Mouse (Mus musculus) neural tube, embryonic 11.5 days (tissue): ENCODE data around the gene Rnf34. TPM values are rescaled to one million over a fixed set of nuclear protein-coding genes. Genes with fewer than 3 reads are reported as not detected.

ENCODE experiments used
- ATAC-seq: fragments of 200-750 bp; cut with Nextera tagmentation; 2 replicates; pipeline ENCODE4 v1.8.0; 2017; ENCODE audit warnings: moderate number of reproducible peaks, mild to moderate bottlenecking, moderate TSS enrichment, moderate library complexity; ENCODE audit not compliant: insufficient read depth, low FRiP score, low TSS enrichment
- DNase-seq: peaks from one replicate; pipeline ENCODE4 v3.0.0-alpha.2; 2015; ENCODE audit warnings: low spot score
- H3K27ac ChIP-seq: fragments of 300-500 bp; sonication (generic); 2 replicates; pipeline ENCODE4 v1.5.1; 2014; ENCODE audit warnings: low read depth, mild to moderate bottlenecking, low read length
- H3K27me3 ChIP-seq: fragments of 300-500 bp; sonication (generic); 2 replicates; pipeline ENCODE4 v1.6.1; 2014; ENCODE audit warnings: mild to moderate bottlenecking, low read length, mixed read lengths; ENCODE audit not compliant: control insufficient read depth, insufficient read depth
- H3K36me3 ChIP-seq: fragments of 300-500 bp; sonication (generic); 2 replicates; pipeline ENCODE4 v1.6.1; 2014; ENCODE audit warnings: mild to moderate bottlenecking, low read length, moderate library complexity, mixed read lengths; ENCODE audit not compliant: control insufficient read depth, insufficient read depth
- H3K4me1 ChIP-seq: fragments of 300-500 bp; sonication (generic); 2 replicates; pipeline ENCODE4 v1.6.1; 2014; ENCODE audit warnings: low read length, mixed read lengths; ENCODE audit not compliant: control insufficient read depth, insufficient read depth
- H3K4me2 ChIP-seq: fragments of 300-500 bp; sonication (generic); 2 replicates; pipeline ENCODE4 v1.6.1; 2014; ENCODE audit warnings: low read depth, mild to moderate bottlenecking, moderate library complexity
- H3K4me3 ChIP-seq: fragments of 300-500 bp; sonication (generic); 2 replicates; pipeline ENCODE4 v1.5.1; 2014; ENCODE audit warnings: low read depth, low read length
- H3K9ac ChIP-seq: fragments of 300-500 bp; sonication (generic); 2 replicates; pipeline ENCODE4 v1.6.1; 2014; ENCODE audit warnings: mild to moderate bottlenecking, low read length
- H3K9me3 ChIP-seq: fragments of 300-500 bp; sonication (generic); 2 replicates; pipeline ENCODE4 v1.6.1; 2016; ENCODE audit warnings: low read length; ENCODE audit not compliant: control insufficient read depth
- WGBS: fragments of 180-500 bp; shearing (Covaris S2); extraction: QIAGEN DNeasy Blood & Tissue Kit; methylation state at CpG from one replicate; pipeline ENCODE4 v1.1.7; 2014; 5-methylcytosine and 5-hydroxymethylcytosine counted together
- polyA plus RNA-seq: library from polyadenylated mRNA; unstranded; fragments of >200 nt; fragmentation: Nextera tagmentation; extraction: Ambion mirVana; gene quantifications from 2 replicates; pipeline ENCODE4 v1.2.1, GENCODE M21; 2014

Gene Rnf34
- 58.1 and 58.4 TPM in 2 replicates for polyA plus RNA-seq

- Histone ChIP-seq H3K4me2 (peak within 1 kb of the TSS; percentile 99), H3K9me3 (no peaks in the 10 kb centered on the region), H3K4me1 (peaks cover 11% of the 10 kb centered on the region), H3K36me3 (no peaks in the 10 kb centered on the region), H3K27ac (peak within 1 kb of the TSS; percentile 86; the same call in 1 of the 2 replicates), H3K27me3 (no peaks in the 10 kb centered on the region), H3K4me3 (peak within 1 kb of the TSS; percentile 86), H3K9ac (peak within 1 kb of the TSS; percentile 92)
- DNase-seq (peak; percentile 98), ATAC-seq (peak; percentile 99)
- under 1% methylated on average over 60 of the region's 61 CpGs for WGBS
Observed at GRCm38 (mm10) chr5:122849521-122850318, at the start of gene Rnf34. TSS of gene Rnf34 (plus strand) at chr5:122850048.

GRCm38 (mm10) chr5:122800345-122801010 is 49.4 kb upstream of the Rnf34 start:
- Histone ChIP-seq H3K9ac (no peak overlapping the region), H3K9me3 (no peaks in the 10 kb centered on the region), H3K36me3 (peaks cover 52% of the 10 kb centered on the region), H3K4me2 (no peak overlapping the region), H3K27me3 (no peaks in the 10 kb centered on the region), H3K4me1 (no peaks in the 10 kb centered on the region), H3K4me3 (no peak overlapping the region), H3K27ac (no peak overlapping the region)
- ATAC-seq (no peak), DNase-seq (no peak)
- WGBS, result 92% methylated on average over 13 of the region's 13 CpGs

GRCm38 (mm10) chr5:122801684-122802083 is 48.2 kb upstream of the Rnf34 start:
- Histone ChIP-seq H3K9ac (no peak overlapping the region), H3K4me3 (no peak overlapping the region), H3K4me2 (no peak overlapping the region), H3K9me3 (no peaks in the 10 kb centered on the region), H3K36me3 (peaks cover 58% of the 10 kb centered on the region), H3K4me1 (no peaks in the 10 kb centered on the region), H3K27me3 (no peaks in the 10 kb centered on the region), H3K27ac (no peak overlapping the region)
- no peak for DNase-seq
- ATAC-seq, result no peak
- 94% methylated on average over 8 of the region's 8 CpGs for WGBS

GRCm38 (mm10) chr5:122802706-122803105 is 47.1 kb upstream of the Rnf34 start:
- Histone ChIP-seq H3K36me3 (peaks cover 60% of the 10 kb centered on the region), H3K4me2 (no peak overlapping the region), H3K9me3 (no peaks in the 10 kb centered on the region), H3K4me1 (no peaks in the 10 kb centered on the region), H3K27ac (no peak overlapping the region), H3K27me3 (no peaks in the 10 kb centered on the region), H3K4me3 (no peak overlapping the region), H3K9ac (no peak overlapping the region)
- no peak for ATAC-seq
- WGBS, result 91% methylated on average over 9 of the region's 9 CpGs
- no peak for DNase-seq

- DNase-seq (no peak), ATAC-seq (no peak)
- no peak overlapping the region for H3K9ac ChIP-seq
- no peak overlapping the region for H3K4me2 ChIP-seq
- no peaks in the 10 kb centered on the region for H3K9me3 ChIP-seq
- no peak overlapping the region for H3K4me3 ChIP-seq
- WGBS, result 57% methylated on average over 3 of the region's 3 CpGs
- no peaks in the 10 kb centered on the region for H3K4me1 ChIP-seq
- peaks cover 45% of the 10 kb centered on the region for H3K36me3 ChIP-seq
- no peak overlapping the region for H3K27ac ChIP-seq
- no peaks in the 10 kb centered on the region for H3K27me3 ChIP-seq
Observed at GRCm38 (mm10) chr5:122805503-122805902, 44.3 kb upstream of the Rnf34 start.

GRCm38 (mm10) chr5:122811364-122812079 is 38.3 kb upstream of the Rnf34 start:
- Histone ChIP-seq H3K9me3 (no peaks in the 10 kb centered on the region), H3K27ac (no peak overlapping the region), H3K4me1 (no peaks in the 10 kb centered on the region), H3K27me3 (no peaks in the 10 kb centered on the region), H3K36me3 (peaks cover 22% of the 10 kb centered on the region), H3K4me2 (no peak overlapping the region), H3K4me3 (no peak overlapping the region), H3K9ac (no peak overlapping the region)
- 93% methylated on average over 9 of the region's 9 CpGs for WGBS
- no peak for ATAC-seq
- peak; percentile 71 for DNase-seq

GRCm38 (mm10) chr5:122812699-122813098 is 37.1 kb upstream of the Rnf34 start:
- Histone ChIP-seq H3K4me1 (no peaks in the 10 kb centered on the region), H3K27me3 (no peaks in the 10 kb centered on the region), H3K4me2 (no peak overlapping the region), H3K4me3 (no peak overlapping the region), H3K9me3 (no peaks in the 10 kb centered on the region), H3K27ac (no peak overlapping the region), H3K9ac (no peak overlapping the region), H3K36me3 (peaks cover 19% of the 10 kb centered on the region)
- ATAC-seq (no peak), DNase-seq (no peak)
- WGBS, result 88% methylated on average over 3 of the region's 3 CpGs

- Histone ChIP-seq H3K4me1 (no peaks in the 10 kb centered on the region), H3K9ac (peak within 1 kb of the TSS; percentile 88), H3K4me2 (peak within 1 kb of the TSS; percentile 53), H3K36me3 (peaks cover 6% of the 10 kb centered on the region; the same call in 1 of the 2 replicates), H3K27ac (peak within 1 kb of the TSS; percentile 91), H3K27me3 (no peaks in the 10 kb centered on the region), H3K4me3 (peak within 1 kb of the TSS; percentile 62), H3K9me3 (no peaks in the 10 kb centered on the region)
- ATAC-seq, result peak; percentile 99
- under 1% methylated on average over 55 of the region's 55 CpGs for WGBS
- DNase-seq, result peak; percentile 93
Observed at GRCm38 (mm10) chr5:122820777-122821523, 28.9 kb upstream of the Rnf34 start, which contains the start of gene Anapc5. TSS of gene Anapc5 (minus strand) at chr5:122821339.
